Mouse (Mus musculus) frontal cortex, adult (tissue): Measurements from ENCODE around the gene Pih1d1.
A peak's percentile ranks its signal among the peaks of the same experiment; 100 is the strongest.

Experiments
- ATAC-seq: cut with Nextera tagmentation; 2 replicates; pipeline ENCODE4 v1.9.2; 2017; ENCODE audit warnings: mild to moderate bottlenecking, moderate library complexity, mixed read lengths; ENCODE audit not compliant: low TSS enrichment

Pih1d1 gene

GRCm38 (mm10) chr7:45192585-45193310 lies 38.6 kb downstream of the Pih1d1 start:
- ATAC-seq = no peak

GRCm38 (mm10) chr7:45193406-45193805 lies 39.3 kb downstream of the Pih1d1 start:
- no peak for ATAC-seq

- ATAC-seq = no peak
Measured at GRCm38 (mm10) chr7:45193871-45194785, 40.0 kb downstream of the Pih1d1 start.

- ATAC-seq = no peak
Measured at GRCm38 (mm10) chr7:45195341-45196175, 41.5 kb downstream of the Pih1d1 start.

- ATAC-seq = no peak
Measured at GRCm38 (mm10) chr7:45196176-45196535, 42.1 kb downstream of the Pih1d1 start.

GRCm38 (mm10) chr7:45196994-45197393 lies 42.9 kb downstream of the Pih1d1 start:
- peak; percentile 13; the same call in 1 of the 2 replicates for ATAC-seq

GRCm38 (mm10) chr7:45198435-45198834 lies 44.3 kb downstream of the Pih1d1 start:
- ATAC-seq = peak; percentile 45; the same call in 1 of the 2 replicates

GRCm38 (mm10) chr7:45198961-45199360 lies 44.9 kb downstream of the Pih1d1 start:
- ATAC-seq = peak; percentile 21; the same call in 1 of the 2 replicates

- peak; percentile 38; the same call in 1 of the 2 replicates for ATAC-seq
Measured at GRCm38 (mm10) chr7:45202654-45203053, 48.6 kb downstream of the Pih1d1 start.

- ATAC-seq = peak; percentile 87; the same call in 1 of the 2 replicates
Measured at GRCm38 (mm10) chr7:45204380-45205143, 50.5 kb downstream of the Pih1d1 start, which contains the start of gene Ccdc155. Ccdc155 (minus strand) TSS chr7:45204892.

- ATAC-seq = no peak
Measured at GRCm38 (mm10) chr7:45208260-45208659, 54.2 kb downstream of the Pih1d1 start.
